Mouse (Mus musculus): ENCODE measurements around the gene Gm10273.

DNA sequence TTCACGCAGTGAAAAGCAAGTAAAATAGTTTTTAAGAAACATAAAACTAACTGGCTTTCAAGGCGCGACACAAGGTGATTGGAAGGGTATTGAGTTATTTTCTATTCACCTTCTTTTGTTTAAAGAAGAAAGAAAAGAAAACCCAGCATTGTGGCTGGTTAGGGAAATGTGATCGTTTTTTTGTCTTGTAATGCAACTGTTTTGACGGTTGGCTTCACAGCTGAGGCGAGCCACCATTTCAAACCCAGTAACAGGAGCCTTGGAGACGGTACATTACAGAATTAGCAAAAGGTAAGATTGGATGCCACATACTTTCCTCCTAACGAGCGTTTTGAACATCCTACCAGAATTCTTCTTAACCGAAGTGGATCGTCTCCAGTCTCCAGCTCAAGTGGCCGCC is 41.3 kb upstream of the Gm10273 start:
- no peak for TF ChIP-seq CTCF (IDR thresholded peaks at IDR 0.05; ENCODE audit: control insufficient read depth, insufficient read depth, low read length)
- no peak for TF ChIP-seq POLR2A (IDR thresholded peaks at IDR 0.05; ENCODE audit: borderline replicate concordance, control insufficient read depth, low read depth, low read length)
